Mouse (Mus musculus) liver, postnatal 0 days (tissue): ENCODE results near the gene Sf1. TPM values are rescaled to one million over a fixed set of nuclear protein-coding genes. Genes with fewer than 3 reads are reported as not detected.

ENCODE experiments used
- ATAC-seq: fragments of 200-750 bp; cut with Nextera tagmentation; 2 replicates; pipeline ENCODE4 v1.8.0; 2017; ENCODE audit warnings: mild to moderate bottlenecking, moderate library complexity
- DNase-seq: peaks from one replicate; pipeline ENCODE4 v3.0.0-alpha.2; 2016
- H3K27ac ChIP-seq: fragments of 300-500 bp; sonication (generic); 2 replicates; pipeline ENCODE4 v1.5.1; 2014; ENCODE audit warnings: antibody characterized with exemption, moderate library complexity, mild to moderate bottlenecking, low read depth
- H3K27me3 ChIP-seq: fragments of 300-500 bp; sonication (generic); 2 replicates; pipeline ENCODE4 v1.6.1; 2014; ENCODE audit warnings: low read length, control low read depth, mixed read lengths; ENCODE audit not compliant: insufficient read depth
- H3K36me3 ChIP-seq: fragments of 300-500 bp; sonication (generic); replicated peaks from 2 replicates; pipeline ENCODE4 v1.6.1; 2014; ENCODE audit warnings: mild to moderate bottlenecking, control low read depth, low read length, moderate library complexity, mixed read lengths; ENCODE audit not compliant: insufficient read depth
- H3K4me1 ChIP-seq: fragments of 300-500 bp; sonication (generic); 2 replicates; pipeline ENCODE4 v1.6.1; 2014; ENCODE audit warnings: antibody characterized with exemption, mild to moderate bottlenecking, control low read depth; ENCODE audit not compliant: insufficient read depth
- H3K4me2 ChIP-seq: fragments of 300-500 bp; sonication (generic); 2 replicates; pipeline ENCODE4 v1.6.1; 2014; ENCODE audit warnings: low read depth, mild to moderate bottlenecking, low read length, moderate library complexity, mixed read lengths
- H3K4me3 ChIP-seq: fragments of 300-500 bp; sonication (generic); 2 replicates; pipeline ENCODE4 v1.5.1; 2014; ENCODE audit warnings: low read depth, low read length
- H3K9ac ChIP-seq: fragments of 300-500 bp; sonication (generic); replicated peaks from 2 replicates; pipeline ENCODE4 v1.6.1; 2014; ENCODE audit warnings: mild to moderate bottlenecking, moderate library complexity
- H3K9me3 ChIP-seq: fragments of 300-500 bp; sonication (generic); 2 replicates; pipeline ENCODE4 v1.6.1; 2016; ENCODE audit warnings: mild to moderate bottlenecking, control low read depth, low read length, mixed read lengths
- CTCF ChIP-seq: sonication (generic); IDR thresholded peaks from 2 replicates; pipeline ENCODE4 v1.5.1; 2016; ENCODE audit warnings: antibody characterized with exemption, low read depth
- EP300 ChIP-seq: IDR thresholded peaks from 2 replicates; pipeline ENCODE4 v1.6.1; 2016; ENCODE audit warnings: antibody characterized with exemption, low read depth, mild to moderate bottlenecking
- WGBS: fragments of 180-500 bp; shearing (Covaris S2); extraction: QIAGEN DNeasy Blood & Tissue Kit; methylation state at CpG from one replicate; pipeline ENCODE4 v1.1.7; 2014; ENCODE audit not compliant: insufficient replicate concordance; 5-methylcytosine and 5-hydroxymethylcytosine counted together
- polyA plus RNA-seq: library from polyadenylated mRNA; unstranded; fragments of >200 nt; fragmentation: Nextera tagmentation; extraction: Ambion mirVana; gene quantifications from 2 replicates; pipeline ENCODE4 v1.2.1, GENCODE M21; 2015

Gene Sf1
- polyA plus RNA-seq, 1 experiment from 2014 or later = 35.7 TPM

GRCm38 (mm10) chr19:6343996-6344395 lies 19.5 kb upstream of the Sf1 start:
- TF ChIP-seq CTCF (no peak), EP300 (no peak)
- peaks cover 30% of the 10 kb centered on the region for H3K36me3 ChIP-seq
- ATAC-seq (no peak), DNase-seq (no peak)
- no peak overlapping the region for H3K9ac ChIP-seq
- H3K9me3 ChIP-seq = no peaks in the 10 kb centered on the region
- WGBS = 79% methylated on average over 5 of the region's 5 CpGs
- no peak overlapping the region for H3K4me2 ChIP-seq
- no peak overlapping the region for H3K27ac ChIP-seq
- no peak overlapping the region for H3K4me3 ChIP-seq
- H3K27me3 ChIP-seq = no peaks in the 10 kb centered on the region
- H3K4me1 ChIP-seq = peaks cover 34% of the 10 kb centered on the region

GRCm38 (mm10) chr19:6346023-6346422 lies 17.5 kb upstream of the Sf1 start:
- no peak overlapping the region for H3K4me3 ChIP-seq
- H3K27ac ChIP-seq = 0 out of 2 replicates have a peak overlapping the region, but pooled peaks have one; percentile 29

GRCm38 (mm10) chr19:6346661-6347060 lies 16.8 kb upstream of the Sf1 start:
- ATAC-seq (no peak), DNase-seq (no peak)
- Histone ChIP-seq H3K36me3 (peaks cover 36% of the 10 kb centered on the region), H3K9me3 (no peaks in the 10 kb centered on the region), H3K4me3 (no peak overlapping the region), H3K4me2 (no peak overlapping the region), H3K9ac (no peak overlapping the region), H3K4me1 (peaks cover 26% of the 10 kb centered on the region), H3K27ac (no peak overlapping the region), H3K27me3 (no peaks in the 10 kb centered on the region)
- no peak for TF ChIP-seq CTCF
- no peak for TF ChIP-seq EP300
- 71% methylated on average over 10 of the region's 10 CpGs for WGBS

More at GRCm38 (mm10) chr19:6346023-6346422, 17.5 kb upstream of the Sf1 start:
- TF ChIP-seq EP300 (no peak), CTCF (no peak)
- Histone ChIP-seq H3K9ac (no peak overlapping the region), H3K4me2 (no peak overlapping the region), H3K36me3 (peaks cover 33% of the 10 kb centered on the region), H3K9me3 (no peaks in the 10 kb centered on the region), H3K27me3 (no peaks in the 10 kb centered on the region), H3K4me1 (peaks cover 28% of the 10 kb centered on the region)
- ATAC-seq = no peak
- no peak for DNase-seq
- 74% methylated on average over 5 of the region's 5 CpGs for WGBS

- Histone ChIP-seq H3K27me3 (no peaks in the 10 kb centered on the region), H3K9me3 (no peaks in the 10 kb centered on the region), H3K9ac (no peak overlapping the region), H3K4me3 (no peak overlapping the region), H3K4me1 (peaks cover 23% of the 10 kb centered on the region), H3K36me3 (peaks cover 36% of the 10 kb centered on the region), H3K27ac (no peak overlapping the region), H3K4me2 (no peak overlapping the region)
- 91% methylated on average over 4 of the region's 4 CpGs for WGBS
- ATAC-seq (no peak), DNase-seq (no peak)
- no peak for TF ChIP-seq EP300
- TF ChIP-seq CTCF = no peak
Observed at GRCm38 (mm10) chr19:6347615-6348014, 15.9 kb upstream of the Sf1 start.

- Histone ChIP-seq H3K4me1 (peaks cover 15% of the 10 kb centered on the region), H3K9ac (no peak overlapping the region), H3K27me3 (no peaks in the 10 kb centered on the region), H3K9me3 (no peaks in the 10 kb centered on the region), H3K4me2 (no peak overlapping the region), H3K27ac (0 out of 2 replicates have a peak overlapping the region, but pooled peaks have one; percentile 23), H3K4me3 (no peak overlapping the region), H3K36me3 (peaks cover 42% of the 10 kb centered on the region)
- DNase-seq = no peak
- ATAC-seq = no peak
- TF ChIP-seq CTCF = no peak
- no peak for TF ChIP-seq EP300
- WGBS = 37% methylated on average over 9 of the region's 9 CpGs
Observed at GRCm38 (mm10) chr19:6348717-6349116, 14.8 kb upstream of the Sf1 start.

GRCm38 (mm10) chr19:6349215-6349983 lies 14.1 kb upstream of the Sf1 start:
- Histone ChIP-seq H3K4me2 (no peak overlapping the region), H3K27ac (peak overlapping the region; percentile 23; the same call in 1 of the 2 replicates)
- DNase-seq = no peak

More at GRCm38 (mm10) chr19:6349215-6349983, 14.1 kb upstream of the Sf1 start:
- Histone ChIP-seq H3K36me3 (peaks cover 44% of the 10 kb centered on the region), H3K9ac (peak overlapping the region; percentile 38; the same call in 1 of the 2 replicates), H3K4me3 (no peak overlapping the region), H3K9me3 (no peaks in the 10 kb centered on the region), H3K4me1 (peaks cover 15% of the 10 kb centered on the region), H3K27me3 (no peaks in the 10 kb centered on the region)
- peak; percentile 63 for ATAC-seq
- no peak for TF ChIP-seq EP300
- TF ChIP-seq CTCF = no peak
- WGBS = 21% methylated on average over 14 of the region's 14 CpGs
